Mouse (Mus musculus): ENCODE data around the gene Unc79. TPM values are rescaled to one million over a fixed set of nuclear protein-coding genes. Genes with fewer than 3 reads are reported as not detected.

The Unc79 gene
- total and polyA plus RNA-seq, 3 experiments, result 0.04 to 0.86 (median 0.05) TPM

GRCm38 (mm10) chr12:103039332-103039731 is 90.7 kb downstream of the Unc79 start:
- no peak overlapping the region for H3K9ac ChIP-seq (ENCODE audit: insufficient read depth, low read depth)
- no peak overlapping the region for H3K27ac ChIP-seq (ENCODE audit: insufficient read depth, low read depth)
- no peaks in the 10 kb centered on the region for H3K36me3 ChIP-seq (replicated peaks in 1 of 2; ENCODE audit: control insufficient read depth in 1 of 2, insufficient read depth in 1 of 2, low read length in 1 of 2)
- TF ChIP-seq PAX5 (IDR thresholded peaks at IDR 0.05; ENCODE audit: low read length), result no peak
- no peak for TF ChIP-seq MAFK (IDR thresholded peaks at IDR 0.05; ENCODE audit: insufficient replicate concordance, low read length)
- no peak for TF ChIP-seq E2F4 (IDR thresholded peaks at IDR 0.05; ENCODE audit: insufficient replicate concordance, low read depth, low read length)
- TF ChIP-seq CHD1 (IDR thresholded peaks at IDR 0.05; ENCODE audit: low read depth, low read length), result no peak
- no peak for TF ChIP-seq CTCF (conservative IDR thresholded peaks at IDR 0.05 in 1 of 2, IDR thresholded peaks at IDR 0.05 in 1 of 2; ENCODE audit: low read depth in 2 of 2, low read length in 2 of 2)
- no peak for TF ChIP-seq ZKSCAN1 (IDR thresholded peaks at IDR 0.05; ENCODE audit: borderline replicate concordance, low read depth, low read length)
- TF ChIP-seq HCFC1 (IDR thresholded peaks at IDR 0.05; ENCODE audit: low read depth, low read length), result no peak
- no peak for TF ChIP-seq RAD21 (IDR thresholded peaks at IDR 0.05; ENCODE audit: low read depth, low read length)
- in situ Hi-C loops (cut with MboI; ENCODE audit: low pct_ligation_motif_present, low pct_unique_long_range_greater_than_20kb, low sequenced_read_pairs) (no loop called here), dilution Hi-C loops (cut with MboI; ENCODE audit: extremely low pct_ligation_motif_present, extremely low pct_unique_long_range_greater_than_20kb, low sequenced_read_pairs) (no loop called here)
- no peak for DNase-seq (ENCODE audit: extremely low read depth)
- H3K4me3 ChIP-seq (replicated peaks in 1 of 3; ENCODE audit: low read depth in 2 of 3, low read length in 2 of 3, poor library complexity in 1 of 3), result no peak overlapping the region
- H3K4me1 ChIP-seq (ENCODE audit: control insufficient read depth in 1 of 2, insufficient read depth in 2 of 2), result no peaks in the 10 kb centered on the region; a peak in 1 of 4 replicates
- no peaks in the 10 kb centered on the region for H3K27me3 ChIP-seq (replicated peaks)
- no peaks in the 10 kb centered on the region for H3K79me2 ChIP-seq (replicated peaks; ENCODE audit: control insufficient read depth, extremely low read depth, insufficient read depth, poor library complexity, severe bottlenecking)
- H3K9me3 ChIP-seq (replicated peaks; ENCODE audit: low read length), result no peaks in the 10 kb centered on the region
- no peak overlapping the region for H3K4me2 ChIP-seq (ENCODE audit: insufficient read depth, low read depth, poor library complexity, severe bottlenecking)

GRCm38 (mm10) chr12:103040136-103040535 is 91.5 kb downstream of the Unc79 start:
- H3K4me2 ChIP-seq (ENCODE audit: insufficient read depth, low read depth, poor library complexity, severe bottlenecking), result no peak overlapping the region
- H3K4me3 ChIP-seq (replicated peaks in 1 of 3; ENCODE audit: low read depth in 2 of 3, low read length in 2 of 3, poor library complexity in 1 of 3), result no peak overlapping the region
- TF ChIP-seq JUN (IDR thresholded peaks at IDR 0.05; ENCODE audit: insufficient read depth, low read depth, low read length), result no peak
- TF ChIP-seq SMC3 (IDR thresholded peaks at IDR 0.05; ENCODE audit: low read depth, low read length), result no peak
- no peak for TF ChIP-seq JUND (conservative IDR thresholded peaks at IDR 0.05; ENCODE audit: low read depth, low read length)
- TF ChIP-seq TBP (conservative IDR thresholded peaks at IDR 0.05; ENCODE audit: low read depth, low read length), result no peak
- no peak for TF ChIP-seq TCF12 (IDR thresholded peaks at IDR 0.05; ENCODE audit: low read depth, low read length)
- no peak for TF ChIP-seq MYC (IDR thresholded peaks at IDR 0.05; ENCODE audit: low read depth, low read length)
- TF ChIP-seq SIN3A (IDR thresholded peaks at IDR 0.05; ENCODE audit: low read length), result no peak
- no peak for TF ChIP-seq NELFE (IDR thresholded peaks at IDR 0.05; ENCODE audit: low read depth, low read length)
- no peaks in the 10 kb centered on the region for H3K9me3 ChIP-seq (replicated peaks; ENCODE audit: low read length)
- in situ Hi-C loops (cut with MboI; ENCODE audit: low pct_ligation_motif_present, low pct_unique_long_range_greater_than_20kb, low sequenced_read_pairs) (no loop called here), dilution Hi-C loops (cut with MboI; ENCODE audit: extremely low pct_ligation_motif_present, extremely low pct_unique_long_range_greater_than_20kb, low sequenced_read_pairs) (no loop called here)
- no peaks in the 10 kb centered on the region for H3K27me3 ChIP-seq (replicated peaks)
- no peaks in the 10 kb centered on the region for H3K36me3 ChIP-seq (replicated peaks in 1 of 2; ENCODE audit: control insufficient read depth in 1 of 2, insufficient read depth in 1 of 2, low read length in 1 of 2)
- H3K9ac ChIP-seq (ENCODE audit: insufficient read depth, low read depth), result no peak overlapping the region
- H3K4me1 ChIP-seq (ENCODE audit: control insufficient read depth in 1 of 2, insufficient read depth in 2 of 2), result no peaks in the 10 kb centered on the region; a peak in 1 of 4 replicates
- no peak overlapping the region for H3K27ac ChIP-seq (ENCODE audit: insufficient read depth, low read depth)
- no peak for DNase-seq (ENCODE audit: extremely low read depth)
- no peaks in the 10 kb centered on the region for H3K79me2 ChIP-seq (replicated peaks; ENCODE audit: control insufficient read depth, extremely low read depth, insufficient read depth, poor library complexity, severe bottlenecking)
